Mouse (Mus musculus) kidney, adult 2 months (tissue): Measurements from ENCODE around the gene Dus2.
"Not testable (repeated sequence)": the region's sequence is repeated elsewhere in the genome, so short reads cannot be mapped to it uniquely, and the experiment has no call there.

Experiments used
- CTCF ChIP-seq: fragments of 200-500 bp; conservative IDR thresholded peaks from 2 replicates; pipeline ENCODE4 v1.5.1; 2011; ENCODE audit warnings: low read depth, mild to moderate bottlenecking, control low read depth, low read length, moderate library complexity, mixed read lengths; ENCODE audit not compliant: insufficient read depth, insufficient read length
- POLR2A ChIP-seq: fragments of 200-500 bp; IDR thresholded peaks from one replicate; pipeline ENCODE4 v1.6.1; 2011; ENCODE audit warnings: low read depth, low read length, control low read depth

GRCm38 (mm10) chr8:106007891-106008290, 16.8 kb downstream of the Dus2 start:
- TF ChIP-seq CTCF, POLR2A: not testable (repeated sequence)
